Comparison of ENCODE assay signal across 8 mouse cellular contexts in the genomic region with DNA sequence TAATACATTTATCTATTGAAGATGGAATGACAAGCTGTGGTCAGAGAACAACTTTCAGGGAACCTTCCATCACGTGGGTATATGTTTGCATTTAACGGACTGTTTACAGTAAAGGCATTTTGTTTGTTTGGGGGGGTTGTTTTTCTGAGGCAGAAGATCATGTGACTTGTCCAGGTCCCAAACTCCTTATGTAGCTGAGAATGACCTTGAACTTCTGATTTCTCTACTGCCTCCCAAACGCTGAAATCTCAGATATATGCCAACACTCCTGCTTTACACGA. TPM values are rescaled to one million over a fixed set of nuclear protein-coding genes. Genes with fewer than 3 reads are reported as not detected.
A peak's percentile ranks its signal among the peaks of the same experiment; 100 is the strongest.
DNase-seq lines count a peak whose midpoint lies in the region; ATAC-seq lines count a peak whose summit lies in the region.

No protein-coding gene starts in this region.

- no peak for ATAC-seq in cerebellum, adult (ENCODE audit: insufficient number of reproducible peaks, low FRiP score, low TSS enrichment)
- no peak for ATAC-seq in limb, embryonic 13.5 days (ENCODE audit: low FRiP score, low read depth)
- no peak; the same call in 1 of the 2 replicates for ATAC-seq in stomach, embryonic 16.5 days (ENCODE audit: insufficient read depth, low FRiP score)
- ATAC-seq in granulocyte monocyte progenitor cell, adult 5-6 weeks (replicated peaks; ENCODE audit: poor library complexity, severe bottlenecking) = no peak

- WGBS in limb, embryonic 13.5 days = 33% methylated on average over 4 of the region's 4 CpGs
- 18% methylated on average over 4 of the region's 4 CpGs for WGBS in stomach, embryonic 16.5 days

- no peak overlapping the region for H3K27ac ChIP-seq in limb, embryonic 13.5 days
- no peak overlapping the region for H3K27ac ChIP-seq in stomach, embryonic 16.5 days (ENCODE audit: low read length)

- peak; percentile 9 for DNase-seq in cerebellum, adult 9-11 months
- DNase-seq in retina, postnatal 1 day = peak; percentile 2
- DNase-seq in retina, embryonic 14.5 days (ENCODE audit: low spot score) = no peak
- no peak for DNase-seq in adrenal gland, postnatal 4 days (ENCODE audit: low spot score in 2 of 2)

- peak overlapping the region; percentile 92 for H3K9ac ChIP-seq in limb, embryonic 13.5 days
- H3K9ac ChIP-seq in stomach, embryonic 16.5 days (ENCODE audit: low read length) = no peak overlapping the region

- peak overlapping the region; percentile 93 for H3K4me3 ChIP-seq in limb, embryonic 13.5 days
- peak overlapping the region; percentile 84 for H3K4me3 ChIP-seq in stomach, embryonic 16.5 days (replicated peaks; ENCODE audit: low read length)

- peak overlapping the region; percentile 83 for H3K4me2 ChIP-seq in limb, embryonic 13.5 days (replicated peaks)
- peak overlapping the region; percentile 57 for H3K4me2 ChIP-seq in stomach, embryonic 16.5 days (ENCODE audit: low read depth, low read length)

- no peaks in the 10 kb centered on the region for H3K27me3 ChIP-seq in limb, embryonic 13.5 days
- H3K27me3 ChIP-seq in stomach, embryonic 16.5 days (ENCODE audit: control insufficient read depth, insufficient read depth, low read length) = no peaks in the 10 kb centered on the region

- peaks cover 12% of the 10 kb centered on the region for H3K4me1 ChIP-seq in limb, embryonic 13.5 days
- peaks cover 4% of the 10 kb centered on the region for H3K4me1 ChIP-seq in stomach, embryonic 16.5 days (ENCODE audit: control insufficient read depth, insufficient read depth, low read length)

- H3K36me3 ChIP-seq in limb, embryonic 13.5 days = peaks cover 22% of the 10 kb centered on the region
- no peaks in the 10 kb centered on the region for H3K36me3 ChIP-seq in stomach, embryonic 16.5 days (ENCODE audit: control insufficient read depth, insufficient read depth, low read length)

- peaks cover 4% of the 10 kb centered on the region; the same call in 1 of the 2 replicates for H3K9me3 ChIP-seq in limb, embryonic 13.5 days
- H3K9me3 ChIP-seq in stomach, embryonic 16.5 days (replicated peaks; ENCODE audit: control insufficient read depth, low read length) = no peaks in the 10 kb centered on the region

RNA-seq across cellular contexts. Expression of gene Rfc1, which starts 0.5 kb away (rescaled TPM):
- 120 and 125 TPM in 2 replicates for polyA plus RNA-seq in limb, embryonic 13.5 days (2015; fragmentation: Nextera tagmentation; extraction: Ambion mirVana)
- polyA plus RNA-seq in stomach, embryonic 16.5 days (2015; fragmentation: Nextera tagmentation; extraction: Ambion mirVana) = 65.7 and 77.8 TPM in 2 replicates
- total RNA-seq in adrenal gland, postnatal 4 days (2021) = 10 to 100 TPM; 62.5 to 72.1 TPM
- total RNA-seq in granulocyte monocyte progenitor cell, adult 5-6 weeks (2014; fragmentation: Nextera tagmentation) = 78.7 and 111 TPM in 2 replicates
- total RNA-seq in granulocyte monocyte progenitor cell, adult 5-6 weeks (2017) = 128 and 130 TPM in 2 replicates

RNA-seq across cellular contexts. Expression of gene Klb, which starts 12.1 kb away (rescaled TPM):
- polyA plus RNA-seq in limb, embryonic 13.5 days (2015; fragmentation: Nextera tagmentation; extraction: Ambion mirVana) = 0.08 TPM in 1 of 2 replicates, not detected in the other
- polyA plus RNA-seq in stomach, embryonic 16.5 days (2015; fragmentation: Nextera tagmentation; extraction: Ambion mirVana) = 1.8 and 1.9 TPM in 2 replicates
- total RNA-seq in adrenal gland, postnatal 4 days (2021) = 10 to 100 TPM in 1 of 2 experiments, 1 to 10 TPM in 1; 9.4 to 14.6 TPM
- total RNA-seq in granulocyte monocyte progenitor cell, adult 5-6 weeks (2014; fragmentation: Nextera tagmentation) = not detected in 2 replicates
- not detected in 2 replicates for total RNA-seq in granulocyte monocyte progenitor cell, adult 5-6 weeks (2017)

RNA-seq across cellular contexts. Expression of gene Rpl9, which starts 55.2 kb away (rescaled TPM):
- polyA plus RNA-seq in limb, embryonic 13.5 days (2015; fragmentation: Nextera tagmentation; extraction: Ambion mirVana) = 1,018 and 1,074 TPM in 2 replicates
- 850 and 976 TPM in 2 replicates for polyA plus RNA-seq in stomach, embryonic 16.5 days (2015; fragmentation: Nextera tagmentation; extraction: Ambion mirVana)
- total RNA-seq in adrenal gland, postnatal 4 days (2021) = 1,000 to 10,000 TPM; 1,533 to 1,815 TPM
- 3,342 and 3,430 TPM in 2 replicates for total RNA-seq in granulocyte monocyte progenitor cell, adult 5-6 weeks (2014; fragmentation: Nextera tagmentation)
- total RNA-seq in granulocyte monocyte progenitor cell, adult 5-6 weeks (2017) = 1,568 and 2,000 TPM in 2 replicates

RNA-seq across cellular contexts. Expression of gene Lias, which starts 55.3 kb away (rescaled TPM):
- polyA plus RNA-seq in limb, embryonic 13.5 days (2015; fragmentation: Nextera tagmentation; extraction: Ambion mirVana) = 72.0 and 72.5 TPM in 2 replicates
- polyA plus RNA-seq in stomach, embryonic 16.5 days (2015; fragmentation: Nextera tagmentation; extraction: Ambion mirVana) = 52.9 and 57.5 TPM in 2 replicates
- 10 to 100 TPM; 65.3 to 80.6 TPM for total RNA-seq in adrenal gland, postnatal 4 days (2021)
- 34.2 and 43.8 TPM in 2 replicates for total RNA-seq in granulocyte monocyte progenitor cell, adult 5-6 weeks (2014; fragmentation: Nextera tagmentation)
- total RNA-seq in granulocyte monocyte progenitor cell, adult 5-6 weeks (2017) = 40.3 and 50.7 TPM in 2 replicates

Comparison
In these comparisons a context has a peak if more than half of its experiments do, and no peak if none do; other contexts are left out.
1. DNase-seq: peak in cerebellum, adult 9-11 months (single experiment) and retina, postnatal 1 day (single experiment); none in retina, embryonic 14.5 days (single experiment) and adrenal gland, postnatal 4 days (0 of 2).
2. RNA of gene Klb, which starts 12.1 kb away (total RNA-seq): 9.4 to 14.6 TPM in adrenal gland, postnatal 4 days; not detected in granulocyte monocyte progenitor cell, adult 5-6 weeks; every median in the first group is over 10 times any median in the second.